Mouse (Mus musculus): ENCODE data around the gene Maz. TPM values are rescaled to one million over a fixed set of nuclear protein-coding genes. Genes with fewer than 3 reads are reported as not detected.

Gene Maz
- 10 to 100 TPM; 67.1 to 73.4 (median 72.5) TPM for total RNA-seq (2022)

DNA sequence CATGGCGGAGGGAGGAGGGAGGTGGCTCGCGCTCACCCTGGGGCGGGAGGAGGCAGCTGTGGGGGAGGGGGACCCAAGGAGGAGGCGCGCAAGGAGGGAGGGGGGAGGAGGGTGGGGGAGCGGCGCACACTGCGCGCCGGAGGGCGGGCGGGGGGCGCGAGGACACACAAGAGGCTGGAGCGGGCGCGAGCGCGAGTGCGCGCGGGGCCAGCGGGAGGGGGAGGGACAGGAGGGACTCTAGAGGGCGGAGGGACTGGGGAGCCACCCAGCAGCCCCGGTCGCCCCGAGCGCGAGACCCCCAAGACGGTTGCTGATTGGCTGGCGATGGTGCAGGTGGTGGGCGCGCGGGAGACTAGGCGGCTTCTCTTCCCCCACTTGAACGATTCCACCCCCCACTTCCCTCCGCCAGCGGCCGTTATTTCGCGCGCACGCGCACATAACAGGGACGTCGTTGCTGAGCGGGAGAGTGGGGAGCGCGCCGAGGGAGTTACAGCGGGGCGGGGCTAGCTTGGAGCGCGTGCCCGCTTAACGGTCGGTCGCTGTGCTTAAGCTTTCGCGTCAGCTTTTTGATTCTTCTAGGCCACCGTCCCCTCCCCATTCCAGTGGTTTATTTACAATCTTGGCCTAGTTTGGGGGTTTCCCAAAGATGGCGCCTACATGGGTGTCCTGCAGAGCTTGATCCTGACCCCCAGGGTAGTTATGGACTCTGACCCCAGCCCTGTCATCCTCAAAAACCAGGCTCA lies at the start of gene Maz:
Gene Maz (minus strand): TSS at position 54 of the 743 bp plus-strand sequence.
- DNase-seq (ENCODE audit: low spot score in 2 of 2): peak; percentile 99

DNA sequence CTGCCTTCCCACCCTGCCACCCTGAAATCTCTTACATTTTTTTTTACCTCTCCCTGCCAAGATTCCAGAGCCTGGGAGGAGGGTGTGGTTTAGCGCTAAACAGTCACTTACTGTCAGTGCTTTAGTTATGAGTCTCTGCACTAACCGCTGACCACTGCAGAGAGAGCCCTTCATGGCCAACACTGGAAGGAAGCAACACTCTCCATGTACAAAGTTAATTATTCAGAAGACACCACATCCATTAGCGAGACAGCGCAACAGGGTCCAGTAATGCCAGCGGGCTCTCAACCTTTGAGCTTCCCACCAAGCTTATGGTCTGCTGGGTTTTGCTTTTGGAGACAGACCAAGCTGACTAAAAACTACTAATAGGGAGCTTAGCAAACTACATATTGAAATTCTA lies 49.4 kb upstream of the Maz start:
- DNase-seq (ENCODE audit: low spot score in 2 of 2): no peak

DNA sequence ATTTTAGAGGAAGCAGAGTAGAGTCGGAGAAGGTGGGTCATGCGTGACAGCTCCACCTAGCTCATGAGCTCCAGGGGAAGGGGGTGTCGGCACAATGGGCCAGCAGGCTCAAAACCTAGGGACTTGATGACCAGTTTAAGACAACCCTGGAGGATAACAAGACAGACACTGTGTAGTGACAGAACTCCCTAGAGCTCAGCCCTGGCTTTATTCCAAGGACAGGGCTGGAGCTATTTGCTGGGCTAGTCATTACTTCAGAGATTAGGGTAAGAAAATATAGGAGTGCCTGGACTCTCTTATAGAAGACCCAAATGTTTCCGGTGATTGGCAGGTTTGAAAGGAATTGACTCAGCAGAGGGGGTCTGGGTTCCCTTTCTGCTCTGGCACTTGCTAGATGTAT lies 46.4 kb upstream of the Maz start:
- no peak for DNase-seq (ENCODE audit: low spot score in 2 of 2)

DNA sequence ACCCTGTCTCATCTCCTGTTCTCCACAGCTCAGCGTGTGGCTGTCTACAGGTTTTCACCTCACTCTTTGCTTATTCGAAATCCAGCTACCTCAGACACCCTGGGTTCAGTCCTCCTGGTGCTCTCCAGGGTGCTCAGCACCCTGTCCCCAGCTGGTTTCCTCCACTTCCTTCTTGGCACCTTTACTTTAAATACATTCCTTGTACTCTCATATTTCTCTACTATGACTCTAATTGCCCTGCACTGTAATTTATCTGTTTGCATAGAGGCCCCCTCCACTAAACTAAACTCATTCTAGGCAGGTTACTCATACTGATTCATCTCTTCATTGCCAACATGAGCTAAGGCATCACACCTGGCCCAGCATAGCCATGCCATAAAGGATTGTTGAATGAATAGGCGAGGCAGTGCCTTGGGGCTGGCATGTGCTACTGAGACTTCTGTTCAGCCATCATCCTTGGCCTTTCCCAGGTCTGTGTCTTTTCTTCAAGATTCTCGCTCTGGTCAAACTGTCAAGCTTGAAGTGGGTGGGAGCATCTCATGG lies 44.1 kb upstream of the Maz start:
- no peak for DNase-seq (ENCODE audit: low spot score in 2 of 2)

DNA sequence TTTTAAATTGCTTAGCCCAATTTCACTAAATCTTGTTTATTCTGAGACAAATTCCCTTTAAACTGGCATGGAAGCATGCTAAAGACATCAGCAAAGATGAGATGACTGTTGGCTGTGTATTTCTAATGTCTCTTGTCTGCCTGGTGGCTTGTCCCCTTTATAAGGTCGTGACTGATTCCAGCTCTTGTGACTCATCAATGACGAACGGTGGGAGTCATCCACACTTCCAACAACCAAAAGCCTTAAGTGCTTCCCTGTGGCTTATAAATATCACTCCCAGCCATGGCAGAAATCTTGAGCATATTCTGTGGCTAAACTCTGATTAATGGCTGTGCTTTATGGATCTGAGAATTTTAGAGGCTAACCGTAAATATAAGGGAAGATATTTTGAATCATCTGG lies 39.5 kb upstream of the Maz start:
- no peak for DNase-seq (ENCODE audit: low spot score in 2 of 2)

DNA sequence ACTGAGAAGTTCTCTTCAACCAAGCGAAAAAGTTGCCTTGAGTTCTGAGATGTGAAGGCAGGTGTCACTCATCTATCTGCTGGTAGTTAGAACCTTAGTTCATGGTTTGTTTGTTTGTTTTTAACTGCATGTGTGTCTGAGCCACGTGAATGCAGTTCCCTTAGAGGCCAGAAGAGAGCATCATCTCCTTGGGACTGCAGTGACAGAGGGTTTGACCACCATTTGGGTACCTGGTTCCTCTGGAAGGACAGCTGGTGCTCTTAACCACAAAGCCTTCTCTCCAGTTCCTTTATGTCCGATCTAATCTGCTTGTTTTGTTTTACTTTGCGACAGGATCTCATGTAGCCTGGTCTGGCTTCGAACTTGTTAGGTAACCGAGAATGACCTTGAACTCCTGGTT lies 38.7 kb upstream of the Maz start:
- no peak for DNase-seq (ENCODE audit: low spot score in 2 of 2)

DNA sequence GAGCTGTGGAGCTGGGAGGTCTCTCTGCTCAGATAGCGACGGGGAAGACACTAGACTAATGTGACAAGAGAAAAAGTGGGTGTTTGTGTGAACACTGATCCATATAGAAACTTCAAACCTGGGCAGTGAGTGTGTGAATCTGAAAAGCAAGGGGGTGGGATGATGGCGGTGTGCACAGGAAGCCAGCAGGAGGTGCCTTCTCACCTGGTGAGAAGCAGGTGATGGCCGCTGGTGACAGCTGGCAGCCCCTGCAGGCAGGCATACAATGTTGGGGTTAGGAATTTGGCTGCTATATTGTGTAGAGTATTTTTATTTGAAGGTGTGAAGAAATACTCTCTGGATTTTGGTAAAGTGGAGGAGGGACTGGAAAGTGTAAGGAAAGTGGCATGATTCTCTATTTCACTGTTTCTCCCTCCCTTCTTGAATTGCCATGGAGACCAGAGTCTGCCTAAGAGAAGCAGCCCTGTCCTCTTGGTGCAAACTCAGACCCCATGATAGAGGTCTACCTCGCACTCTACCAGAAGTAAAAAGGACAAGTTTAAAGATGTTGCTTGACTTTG lies 28.3 kb upstream of the Maz start:
- DNase-seq (ENCODE audit: low spot score in 2 of 2): no peak

DNA sequence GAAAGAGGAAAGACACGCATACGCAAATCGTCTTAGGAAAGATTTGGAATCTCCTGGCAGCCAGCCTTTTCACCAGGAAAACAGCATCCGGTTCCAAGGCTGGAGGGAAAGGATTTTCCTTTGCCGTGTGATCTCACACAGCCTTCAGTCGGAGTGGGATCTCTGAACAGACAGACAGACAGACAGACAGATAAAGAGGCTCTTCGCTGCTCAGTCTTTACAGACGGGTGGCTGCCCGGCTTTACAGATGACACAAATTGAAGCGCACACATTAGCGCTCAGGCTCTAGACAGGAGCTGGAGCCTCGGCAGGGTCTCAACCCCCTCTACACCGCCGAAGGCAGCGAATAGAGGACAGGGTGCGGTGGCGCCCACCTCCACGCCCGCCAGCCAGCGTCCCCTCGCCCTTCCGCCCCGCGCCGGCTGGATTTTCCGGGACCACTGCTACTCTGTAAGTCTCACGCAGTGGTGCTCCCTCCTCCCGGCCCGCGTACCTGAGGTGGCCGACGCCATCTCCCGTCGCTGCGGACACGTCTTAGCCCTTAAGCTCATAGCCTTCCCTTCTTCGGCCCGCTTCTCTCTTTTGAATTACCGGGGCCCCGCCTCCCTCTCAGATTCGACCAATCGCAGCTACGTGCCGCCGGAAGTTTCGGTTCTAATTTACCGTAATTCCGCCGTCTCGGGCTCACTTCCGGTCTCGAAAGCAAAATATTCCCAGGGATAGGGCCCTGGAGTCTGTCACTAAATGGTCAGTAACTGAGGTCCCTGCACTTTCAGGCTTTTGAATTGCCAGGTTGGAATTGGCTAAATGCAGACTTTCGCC lies 15.2 kb upstream of the Maz start, which contains the start of gene Kif22:
Gene Kif22 (minus strand): TSS at position 621 of the 822 bp plus-strand sequence.
- DNase-seq (ENCODE audit: low spot score in 2 of 2): peak; percentile 76 to 85

DNA sequence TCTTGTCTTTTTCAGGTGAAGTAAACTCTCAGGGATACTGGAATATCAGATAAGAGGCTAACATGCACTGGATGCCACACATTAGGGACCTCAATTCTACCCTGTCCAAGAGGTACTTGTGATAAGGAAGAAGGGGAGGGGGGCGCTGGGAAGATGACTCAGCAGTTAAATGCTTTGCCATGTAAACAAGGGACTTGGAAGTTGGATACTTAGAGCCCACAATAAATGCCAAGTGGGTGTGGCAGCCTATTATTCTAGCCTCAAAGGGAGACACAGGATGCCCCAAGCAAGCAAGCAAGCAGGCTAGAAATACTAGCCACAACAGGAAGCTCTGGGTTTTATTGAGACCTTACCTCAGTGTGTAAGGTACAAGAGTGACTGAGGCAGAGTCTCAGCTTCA lies 4.4 kb upstream of the Maz start:
- DNase-seq (ENCODE audit: low spot score in 2 of 2): no peak

DNA sequence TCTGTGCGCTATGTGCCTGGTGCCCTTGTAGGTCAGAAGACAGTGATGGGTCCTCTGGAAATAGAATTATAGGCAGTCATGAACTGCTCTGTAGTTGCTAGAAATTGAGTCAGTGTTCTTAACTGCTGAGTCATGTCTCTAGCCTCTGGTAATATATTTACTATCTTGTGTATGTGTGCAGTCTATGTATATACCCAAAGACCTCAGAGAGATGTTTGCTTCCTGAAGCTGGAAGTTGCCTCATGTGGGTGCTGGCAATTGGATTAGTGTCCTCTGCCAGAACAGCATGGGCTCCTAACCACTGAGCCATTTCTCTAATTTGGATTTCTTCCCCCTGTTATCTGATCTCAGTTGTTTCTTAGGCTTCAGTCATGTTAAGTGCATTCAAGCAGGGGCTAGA lies 3.3 kb upstream of the Maz start:
- no peak for DNase-seq (ENCODE audit: low spot score in 2 of 2)

DNA sequence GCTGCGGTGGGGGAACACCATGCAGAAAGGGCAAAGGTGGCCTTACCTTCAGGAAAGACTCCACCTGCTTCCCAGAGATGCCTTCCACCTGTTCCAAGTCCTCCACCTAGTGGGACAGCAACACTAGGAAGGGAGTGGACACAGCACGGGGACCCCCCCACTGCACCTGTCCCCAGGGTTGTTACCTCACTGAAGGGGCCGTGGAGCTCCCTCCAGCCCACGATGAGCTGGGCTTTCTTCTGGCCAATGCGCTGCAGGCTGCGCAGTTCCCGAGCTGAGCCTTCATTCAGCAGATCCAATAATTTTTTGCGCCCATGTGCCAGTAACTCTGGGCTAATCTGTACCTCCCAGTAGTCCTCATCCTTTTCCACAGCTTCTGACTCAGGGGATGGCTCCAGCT lies 1.0 kb upstream of the Maz start:
- DNase-seq (ENCODE audit: low spot score in 2 of 2): no peak

DNA sequence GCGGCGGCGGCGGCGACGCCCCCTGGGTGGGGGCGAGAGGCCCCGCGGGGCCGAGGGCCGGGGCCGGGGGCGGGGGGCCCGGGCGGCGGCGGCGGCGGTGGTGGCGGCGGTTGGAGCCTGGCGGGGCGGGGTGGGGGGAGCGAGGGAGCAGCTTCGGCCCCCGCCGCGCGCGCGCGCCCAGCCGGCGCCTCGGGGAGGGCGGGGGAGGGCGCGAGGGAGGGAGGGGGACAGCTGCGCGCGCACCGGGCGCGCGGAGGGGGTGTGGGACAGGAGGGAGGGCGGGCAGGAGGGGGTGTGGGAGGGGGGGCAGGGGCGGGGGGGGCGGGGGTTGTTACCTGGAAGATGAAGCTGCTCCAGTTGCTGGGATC lies 237 bp downstream of the Maz start:
- no peak for DNase-seq (ENCODE audit: low spot score in 2 of 2)

DNA sequence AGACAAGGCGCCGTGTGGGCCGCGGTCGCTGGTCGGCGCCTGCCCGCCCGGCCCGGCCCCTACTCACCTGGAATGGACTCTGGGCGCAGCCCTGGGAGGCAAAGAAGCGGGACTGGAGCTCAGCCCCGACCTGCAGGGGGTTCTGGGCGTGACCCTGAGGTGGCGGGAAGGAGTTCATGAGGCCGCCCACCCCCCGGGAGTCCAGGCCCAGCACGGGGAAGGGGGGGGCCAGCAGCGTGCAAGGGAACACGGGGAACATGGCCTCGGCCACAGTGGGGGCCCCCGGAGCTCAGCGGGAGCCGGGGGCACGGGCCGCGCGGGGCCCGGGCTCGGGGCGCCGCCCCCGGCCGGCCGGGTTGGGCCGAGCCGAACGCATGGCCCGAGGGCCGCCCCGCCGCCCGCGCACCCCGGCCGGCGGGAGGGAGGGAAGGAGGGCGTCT lies 656 bp downstream of the Maz start:
- DNase-seq (ENCODE audit: low spot score in 2 of 2): peak; percentile 50 to 62

DNA sequence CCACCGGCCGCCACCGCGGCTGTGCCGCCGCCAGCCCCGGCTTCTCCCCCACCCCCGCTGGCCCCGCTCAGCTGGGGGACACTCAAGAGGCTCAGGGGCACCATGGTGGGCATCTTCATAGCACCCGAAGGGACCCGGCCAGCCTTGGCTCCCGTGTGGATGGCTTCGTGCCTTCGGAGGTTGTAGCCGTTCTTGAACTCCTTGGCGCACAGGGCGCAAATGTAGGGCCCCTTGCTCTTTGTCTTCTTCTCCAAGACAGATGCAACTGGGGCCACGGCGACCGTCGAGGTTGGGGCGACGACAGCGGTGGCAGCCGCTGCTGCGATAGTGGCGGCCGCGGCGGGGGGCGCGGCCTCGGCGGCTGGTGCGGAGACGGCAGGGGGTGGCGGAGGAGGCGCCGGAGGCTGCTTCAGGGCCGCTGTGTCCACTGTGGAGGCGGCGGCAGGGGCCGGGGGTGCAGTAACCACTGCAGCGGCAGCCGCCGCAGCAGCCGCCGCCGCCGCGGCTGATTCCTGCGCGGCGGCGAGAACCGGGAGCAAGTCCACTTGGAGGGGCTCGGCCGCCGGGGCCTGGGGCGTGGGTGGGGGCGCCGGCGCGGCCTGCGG lies 1.2 kb downstream of the Maz start:
- no peak for DNase-seq (ENCODE audit: low spot score in 2 of 2)

DNA sequence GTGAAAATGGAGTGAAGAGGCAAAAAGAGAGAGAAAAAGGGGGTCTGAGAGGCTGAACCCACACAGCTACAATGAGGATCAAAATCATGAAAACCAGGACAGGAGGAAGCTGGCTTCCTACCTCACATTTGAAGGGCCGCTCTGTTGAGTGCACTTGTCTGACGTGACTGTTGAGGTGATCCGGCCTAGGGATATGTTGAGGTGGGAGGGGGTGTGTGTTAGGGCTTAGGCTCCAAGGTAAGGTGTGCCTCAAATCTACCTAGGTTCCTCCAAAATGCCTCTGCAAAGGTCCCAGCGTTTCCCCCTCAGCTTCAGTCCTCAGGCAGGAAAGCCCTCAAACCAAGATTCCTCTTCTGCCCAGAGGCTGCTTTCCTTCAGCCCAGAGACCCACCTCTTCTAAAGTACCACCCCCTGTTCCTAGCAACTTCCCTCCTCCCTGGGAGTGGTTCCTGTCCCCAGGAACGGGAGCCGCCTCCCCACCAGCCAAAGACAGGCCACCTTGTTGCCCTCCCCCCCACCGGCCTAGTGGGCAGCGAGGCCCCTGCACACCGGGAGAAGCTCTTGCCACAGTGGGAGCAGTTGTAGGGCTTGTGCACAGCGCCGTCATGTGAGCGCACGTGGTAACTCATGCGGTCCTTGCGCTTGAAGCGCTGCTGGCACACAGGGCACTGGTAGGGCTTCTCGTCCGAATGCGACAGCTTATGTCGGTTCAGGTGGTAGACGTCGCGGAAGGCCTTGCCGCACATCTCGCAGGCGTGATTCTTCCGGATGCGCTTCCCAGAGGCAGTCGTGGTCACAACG lies 1.9 kb downstream of the Maz start:
- peak; percentile 49 to 70 for DNase-seq (ENCODE audit: low spot score in 2 of 2)

DNA sequence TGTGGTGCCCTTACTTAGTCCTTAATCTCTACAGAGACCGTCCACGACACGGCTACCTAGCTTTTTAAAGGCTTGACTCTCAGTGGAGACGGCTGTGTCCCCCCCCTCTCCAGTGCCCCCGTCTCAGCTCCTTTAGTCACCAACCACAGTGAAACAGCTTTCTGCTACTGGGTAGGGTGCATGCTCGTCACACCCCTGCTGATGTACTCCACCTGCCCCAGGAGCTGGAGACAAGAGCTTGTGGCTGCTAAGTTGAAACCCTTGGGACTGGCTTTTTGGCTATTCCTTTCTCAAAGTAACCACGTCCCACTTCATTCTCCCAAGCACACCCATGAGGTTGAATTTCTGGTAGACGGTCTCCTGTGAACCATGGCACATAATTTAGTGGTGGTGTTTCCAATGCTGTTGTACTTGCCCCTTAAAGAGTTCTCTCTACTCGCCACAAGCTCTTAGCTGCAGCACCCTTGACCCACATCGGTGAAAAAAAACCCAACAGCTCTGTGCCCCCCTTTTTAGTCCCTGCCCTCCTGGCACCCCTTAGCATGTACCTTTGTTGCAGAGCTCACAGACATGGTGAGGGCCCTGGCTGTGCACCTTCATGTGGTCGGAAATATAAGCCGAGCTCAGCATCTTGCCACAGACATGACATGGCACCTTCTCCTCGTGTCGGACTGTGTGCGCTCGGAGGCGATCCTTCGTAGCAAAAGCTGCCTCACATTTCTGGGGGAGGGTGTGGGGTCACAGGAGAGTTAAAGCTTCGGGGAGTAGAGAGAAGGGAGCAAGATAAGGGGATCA lies 2.7 kb downstream of the Maz start:
- DNase-seq (ENCODE audit: low spot score in 2 of 2): no peak

DNA sequence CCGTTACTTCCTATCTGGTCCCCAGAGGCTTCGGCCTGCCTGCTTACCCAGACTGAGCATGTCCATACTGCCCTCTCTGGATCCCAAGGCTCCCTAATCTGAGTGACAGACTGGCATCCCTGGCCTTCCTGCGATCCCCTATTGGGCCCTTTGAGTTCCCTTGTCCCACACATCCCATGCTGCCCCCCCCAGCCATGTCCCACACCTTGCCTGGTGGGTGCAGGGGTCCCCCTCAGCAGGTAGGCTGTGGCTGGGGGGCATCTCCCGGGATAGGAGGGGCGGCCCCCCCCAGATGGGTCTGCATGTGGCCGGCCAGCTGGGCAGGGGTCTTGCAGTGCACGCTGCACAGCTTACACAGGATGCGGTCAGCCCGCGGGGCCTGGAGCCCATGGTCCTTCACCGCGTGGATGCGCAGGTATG lies 3.6 kb downstream of the Maz start:
- DNase-seq (ENCODE audit: low spot score in 2 of 2): no peak

DNA sequence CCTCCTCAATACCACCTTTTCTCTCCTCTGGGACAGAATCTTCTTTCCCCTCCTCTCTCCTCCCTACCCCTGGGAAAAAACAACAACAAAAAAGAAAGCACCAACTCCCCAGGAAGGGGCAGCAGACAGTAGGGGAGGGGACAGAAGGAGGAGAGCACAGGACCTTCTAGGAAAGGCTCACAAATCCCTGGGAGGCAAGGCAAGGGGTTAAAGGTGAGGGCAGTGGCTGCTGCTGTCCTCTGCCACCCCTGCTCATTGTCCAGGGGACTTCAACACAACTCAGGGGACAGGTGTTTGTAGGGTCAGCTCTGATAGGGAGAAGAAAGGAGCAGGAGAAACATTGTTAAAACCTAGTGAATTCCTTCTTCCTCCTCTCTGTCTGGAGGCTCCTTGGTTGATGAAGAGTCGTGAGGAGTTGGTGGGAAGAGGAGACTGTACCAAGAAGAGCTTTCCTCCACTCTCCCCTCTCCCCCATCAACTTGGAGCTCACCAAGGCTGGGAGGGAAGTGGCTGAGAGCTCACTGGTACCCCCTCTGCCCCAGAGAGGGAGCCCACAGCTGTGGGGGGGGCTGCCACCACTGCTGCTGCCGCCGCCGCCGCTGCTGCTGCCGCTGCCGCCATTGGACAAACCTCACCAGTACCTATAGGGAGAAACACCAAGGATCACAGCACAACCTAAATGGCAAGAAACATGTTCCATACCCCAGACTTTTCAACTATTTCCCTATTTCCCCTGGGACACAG lies 4.1 kb downstream of the Maz start:
- DNase-seq (ENCODE audit: low spot score in 2 of 2): no peak
